8 mouse cellular contexts compared by ENCODE assay signal in the genomic region with DNA sequence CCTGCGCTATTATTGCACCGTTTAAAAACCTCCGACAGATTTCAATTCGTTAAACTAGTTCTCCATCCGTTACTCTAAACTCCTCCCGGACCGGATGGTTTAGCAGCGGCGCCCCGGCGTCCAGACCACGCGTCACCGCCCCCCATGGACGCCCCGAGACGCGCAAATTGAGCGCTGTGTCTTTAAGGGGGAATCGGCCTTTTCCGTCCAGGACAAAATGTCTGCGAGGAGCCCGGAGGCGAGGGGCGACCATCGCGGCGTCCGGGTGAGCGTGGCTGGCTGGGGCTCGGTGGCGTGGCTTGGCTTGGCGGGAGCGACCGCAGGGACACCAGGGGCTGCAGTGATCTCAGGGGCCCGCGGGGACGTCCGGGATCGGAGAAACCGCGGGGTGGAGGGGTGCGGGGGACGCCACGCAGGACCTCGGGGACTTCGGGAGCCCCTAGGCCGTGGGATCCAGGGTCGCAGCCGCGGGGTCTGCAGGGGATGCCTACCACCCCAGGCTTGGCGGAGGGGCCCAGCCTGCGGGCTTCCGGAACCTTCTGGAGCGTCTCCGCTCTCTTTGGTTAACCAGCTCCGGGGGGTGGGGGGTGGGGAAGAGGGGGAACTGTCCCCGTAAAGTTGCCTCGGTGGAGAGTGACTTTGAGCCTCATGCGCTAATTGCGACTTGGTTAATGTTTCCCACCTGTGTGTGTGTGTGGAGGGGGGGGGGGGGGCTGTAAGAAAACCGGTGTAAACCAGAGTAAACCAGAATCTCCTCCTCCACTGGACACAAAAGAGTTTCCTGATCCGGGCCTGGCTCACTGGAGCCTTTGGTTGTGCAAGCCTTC. TPM values are rescaled to one million over a fixed set of nuclear protein-coding genes. Genes with fewer than 3 reads are reported as not detected.
DNase-seq lines count a peak whose midpoint lies in the region; ATAC-seq and TF ChIP-seq lines count a peak whose summit lies in the region.

No protein-coding gene starts in this region.

- peak overlapping the region; percentile 99 for H3K9ac ChIP-seq in heart, postnatal 0 days (replicated peaks; ENCODE audit: low read depth, low read length)
- peak overlapping the region; percentile 99 for H3K9ac ChIP-seq in lung, embryonic 14.5 days

- TF ChIP-seq POLR2A in olfactory bulb, adult 2 months (IDR thresholded peaks at IDR 0.05; ENCODE audit: insufficient read depth, low read depth, low read length) = peak; percentile 55

- H3K27ac ChIP-seq in forebrain, embryonic 10.5 days = peak overlapping the region; percentile 99
- peak overlapping the region; percentile 98 for H3K27ac ChIP-seq in heart, postnatal 0 days (ENCODE audit: low read depth)
- peak overlapping the region; percentile 100 for H3K27ac ChIP-seq in lung, embryonic 14.5 days (ENCODE audit: low read depth)
- peak overlapping the region; percentile 14; the same call in 1 of the 2 replicates for H3K27ac ChIP-seq in olfactory bulb, adult 2 months (ENCODE audit: insufficient read depth, low read depth, low read length)

- no peak for TF ChIP-seq EP300 in heart, postnatal 0 days (IDR thresholded peaks at IDR 0.05; ENCODE audit: low read depth)

- peak overlapping the region; percentile 87 for H3K4me3 ChIP-seq in forebrain, embryonic 10.5 days
- peak overlapping the region; percentile 93 for H3K4me3 ChIP-seq in heart, postnatal 0 days (ENCODE audit: low read depth, low read length)
- peak overlapping the region; percentile 81 for H3K4me3 ChIP-seq in lung, embryonic 14.5 days (ENCODE audit: low read depth, low read length)
- H3K4me3 ChIP-seq in olfactory bulb, adult 2 months (ENCODE audit: insufficient read depth, low read depth, low read length) = peak overlapping the region; percentile 74

- H3K36me3 ChIP-seq in forebrain, embryonic 10.5 days (replicated peaks) = peaks cover 8% of the 10 kb centered on the region
- H3K36me3 ChIP-seq in heart, postnatal 0 days (replicated peaks; ENCODE audit: control insufficient read depth, insufficient read depth, low read length) = no peaks in the 10 kb centered on the region
- peaks cover 9% of the 10 kb centered on the region for H3K36me3 ChIP-seq in lung, embryonic 14.5 days (ENCODE audit: insufficient read depth)

- under 1% methylated on average over 63 of the region's 63 CpGs for WGBS in forebrain, embryonic 10.5 days
- under 1% methylated on average over 57 of the region's 63 CpGs for WGBS in heart, postnatal 0 days
- WGBS in lung, embryonic 14.5 days = under 1% methylated on average over 59 of the region's 63 CpGs
- under 1% methylated on average over 63 of the region's 63 CpGs for WGBS in olfactory bulb, adult 2 months

- H3K4me2 ChIP-seq in heart, postnatal 0 days (ENCODE audit: low read depth, low read length) = peak overlapping the region; percentile 80
- H3K4me2 ChIP-seq in lung, embryonic 14.5 days = peak overlapping the region; percentile 96

- peak; percentile 77 to 78 for DNase-seq in B cell, adult 2 months
- peak; percentile 37 to 61 for DNase-seq in adrenal gland, postnatal 4 days (ENCODE audit: low spot score in 2 of 2)
- peak; percentile 80 for DNase-seq in forebrain, embryonic 10.5 days (ENCODE audit: extremely low spot score, low spot score)
- peak; percentile 80 for DNase-seq in heart, postnatal 0 days (ENCODE audit: low spot score)
- DNase-seq in kidney, postnatal 25 days = peak; percentile 75 to 88
- DNase-seq in lung, embryonic 14.5 days = peak; percentile 89
- DNase-seq in thymus, postnatal 0 days (ENCODE audit: low spot score) = peak; percentile 63

- ATAC-seq in heart, postnatal 0 days (ENCODE audit: insufficient read depth, low read depth) = peak; percentile 73
- peak; percentile 75 for ATAC-seq in lung, embryonic 14.5 days (ENCODE audit: insufficient read depth)

- no peaks in the 10 kb centered on the region for H3K9me3 ChIP-seq in forebrain, embryonic 10.5 days
- H3K9me3 ChIP-seq in heart, postnatal 0 days (replicated peaks; ENCODE audit: control insufficient read depth, low read length) = no peaks in the 10 kb centered on the region
- H3K9me3 ChIP-seq in lung, embryonic 14.5 days (ENCODE audit: low read depth, low read length) = no peaks in the 10 kb centered on the region

- H3K27me3 ChIP-seq in forebrain, embryonic 10.5 days (ENCODE audit: poor library complexity, severe bottlenecking) = no peaks in the 10 kb centered on the region
- H3K27me3 ChIP-seq in heart, postnatal 0 days (ENCODE audit: control insufficient read depth, insufficient read depth, low read length) = no peaks in the 10 kb centered on the region
- no peaks in the 10 kb centered on the region for H3K27me3 ChIP-seq in lung, embryonic 14.5 days (ENCODE audit: insufficient read depth, low read length)

- H3K4me1 ChIP-seq in forebrain, embryonic 10.5 days = peaks cover 27% of the 10 kb centered on the region
- H3K4me1 ChIP-seq in heart, postnatal 0 days (ENCODE audit: control insufficient read depth, insufficient read depth) = peaks cover 28% of the 10 kb centered on the region
- H3K4me1 ChIP-seq in lung, embryonic 14.5 days (ENCODE audit: insufficient read depth) = peaks cover 12% of the 10 kb centered on the region; the same call in 1 of the 2 replicates
- peaks cover 9% of the 10 kb centered on the region for H3K4me1 ChIP-seq in olfactory bulb, adult 2 months (ENCODE audit: control insufficient read depth, insufficient read depth, low read length)

- TF ChIP-seq CTCF in heart, postnatal 0 days (IDR thresholded peaks at IDR 0.05; ENCODE audit: low read depth) = no peak
- 0 out of 2 replicates have a peak, but pooled peaks have one; percentile 1 for TF ChIP-seq CTCF in lung, embryonic 14.5 days (IDR thresholded peaks at IDR 0.05; ENCODE audit: low read depth)
- TF ChIP-seq CTCF in olfactory bulb, adult 2 months (IDR thresholded peaks at IDR 0.05; ENCODE audit: insufficient read depth, low read depth, low read length) = no peak

RNA-seq across cellular contexts. Expression of gene Zbed3, which starts 1.9 kb away (rescaled TPM):
- 10 to 100 TPM; 54.9 to 59.5 TPM for total RNA-seq in adrenal gland, postnatal 4 days (2021)
- polyA plus RNA-seq in forebrain, embryonic 10.5 days (2016; fragmentation: Nextera tagmentation; extraction: Ambion mirVana) = 51.6 and 55.2 TPM in 2 replicates
- 26.7 and 36.7 TPM in 2 replicates for total RNA-seq in heart, postnatal 0 days (2014; rRNA removed; ENCODE audit: low replicate concordance)
- polyA plus RNA-seq in heart, postnatal 0 days (2015; fragmentation: Nextera tagmentation; extraction: Ambion mirVana) = 30.6 and 32.1 TPM in 2 replicates
- 73.5 and 74.9 TPM in 2 replicates for polyA plus RNA-seq in lung, embryonic 14.5 days (2014; fragmentation: Nextera tagmentation; extraction: Ambion mirVana)
- polyA plus RNA-seq in olfactory bulb, adult 2 months (2012; ENCODE audit: insufficient read depth, insufficient read length, low replicate concordance, missing spikeins) = not detected in 2 replicates
- 31.6 and 32.4 TPM in 2 replicates for polyA plus RNA-seq in thymus, postnatal 0 days (2015; fragmentation: Nextera tagmentation; extraction: Ambion mirVana)

RNA-seq across cellular contexts. Expression of gene Aggf1, which starts 49.9 kb away (rescaled TPM):
- 10 to 100 TPM; 36.2 to 38.4 TPM for total RNA-seq in adrenal gland, postnatal 4 days (2021)
- polyA plus RNA-seq in forebrain, embryonic 10.5 days (2016; fragmentation: Nextera tagmentation; extraction: Ambion mirVana) = 39.5 and 41.0 TPM in 2 replicates
- 14.8 and 17.9 TPM in 2 replicates for total RNA-seq in heart, postnatal 0 days (2014; rRNA removed; ENCODE audit: low replicate concordance)
- polyA plus RNA-seq in heart, postnatal 0 days (2015; fragmentation: Nextera tagmentation; extraction: Ambion mirVana) = 16.6 and 19.0 TPM in 2 replicates
- polyA plus RNA-seq in lung, embryonic 14.5 days (2014; fragmentation: Nextera tagmentation; extraction: Ambion mirVana) = 32.2 and 35.7 TPM in 2 replicates
- polyA plus RNA-seq in olfactory bulb, adult 2 months (2012; ENCODE audit: insufficient read depth, insufficient read length, low replicate concordance, missing spikeins) = not detected in 2 replicates
- 36.3 and 36.8 TPM in 2 replicates for polyA plus RNA-seq in thymus, postnatal 0 days (2015; fragmentation: Nextera tagmentation; extraction: Ambion mirVana)

Comparison
In these comparisons a context has a peak if more than half of its experiments do, and no peak if none do; other contexts are left out.
1. Peak in every context shown above with its lines: DNase-seq, ATAC-seq, H3K4me3 ChIP-seq and H3K27ac ChIP-seq.
2. H3K27ac ChIP-seq: peak in every context shown above with its lines; median percentile 100 in lung, embryonic 14.5 days; 99 in forebrain, embryonic 10.5 days; 98 in heart, postnatal 0 days; 14 in olfactory bulb, adult 2 months.
3. RNA of gene Zbed3, which starts 1.9 kb away (polyA plus RNA-seq): 73.5 to 74.9 TPM in lung, embryonic 14.5 days, 51.6 to 55.2 TPM in forebrain, embryonic 10.5 days, 31.6 to 32.4 TPM in thymus, postnatal 0 days and 30.6 to 32.1 TPM in heart, postnatal 0 days; not detected in olfactory bulb, adult 2 months; every median in the first group is over 10 times any median in the second.